Mouse (Mus musculus): Measurements from ENCODE around the gene Ispd.

DNA sequence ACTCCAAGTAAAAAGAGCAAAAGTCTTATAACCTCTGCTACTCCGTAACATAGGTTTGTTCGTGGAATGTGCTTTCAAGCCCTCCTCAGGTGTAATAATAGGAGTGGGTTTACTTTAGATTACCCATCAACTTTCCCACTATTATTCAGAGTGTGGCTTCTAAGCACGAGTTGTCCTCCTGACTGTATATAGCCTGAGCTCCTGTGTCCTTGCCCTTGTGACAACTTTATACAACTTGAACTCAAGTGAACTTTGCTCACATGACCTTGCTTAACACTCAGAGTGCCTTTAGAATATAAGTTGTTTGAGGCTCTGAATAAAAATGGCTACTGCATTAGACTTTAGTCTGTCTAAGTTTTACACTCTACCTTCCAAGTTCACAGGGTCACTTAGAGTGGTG, 100.5 kb downstream of the Ispd start:
- TF ChIP-seq ZC3H11A (IDR thresholded peaks at IDR 0.05; ENCODE audit: borderline replicate concordance, low read depth, low read length) (no peak), CHD2 (IDR thresholded peaks at IDR 0.05; ENCODE audit: low read depth, low read length) (no peak), HCFC1 (IDR thresholded peaks at IDR 0.05; ENCODE audit: borderline replicate concordance, insufficient read depth, low read length) (no peak), ZNF384 (IDR thresholded peaks at IDR 0.05; ENCODE audit: low read depth, low read length) (no peak)
